ENCODE assay signal across 10 mouse cellular contexts in the genomic region with DNA sequence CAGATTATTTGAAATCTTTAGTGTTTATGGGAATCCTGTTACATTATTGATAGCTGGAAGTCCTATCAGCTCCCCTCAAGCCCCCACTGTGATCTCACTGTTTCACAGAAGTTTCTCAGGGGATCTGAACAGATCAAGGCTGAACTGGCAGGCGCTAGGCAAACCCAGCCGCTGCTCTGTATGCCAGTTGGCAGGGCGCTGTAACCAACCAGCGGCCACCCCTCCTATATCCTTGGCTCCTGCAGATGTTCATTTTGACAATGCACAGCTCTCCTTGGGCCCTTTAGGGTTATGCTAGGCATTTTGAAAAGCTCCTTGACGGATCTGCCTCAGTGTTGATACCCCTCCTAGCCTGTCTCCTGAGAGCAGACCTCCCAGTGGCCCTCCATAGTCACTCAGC.
DNase-seq lines count a peak whose midpoint lies in the region; ATAC-seq and TF ChIP-seq lines count a peak whose summit lies in the region.
"Had no signal": no experiment of that assay in that cellular context is flagged by ENCODE, and none has a peak within 500 bp of the region (broad histone marks: within the 10 kb centered on the region; RNA-seq: fewer than 3 reads in every experiment).

No protein-coding gene starts in this region.

- H3K36me3 ChIP-seq in forebrain, embryonic 10.5 days (replicated peaks), result no peaks in the 10 kb centered on the region
- no peaks in the 10 kb centered on the region for H3K36me3 ChIP-seq in forebrain, postnatal 0 days (ENCODE audit: insufficient read depth)
- no peaks in the 10 kb centered on the region for H3K36me3 ChIP-seq in kidney, embryonic 16.5 days (ENCODE audit: insufficient read depth, low read length)
- H3K36me3 ChIP-seq: stomach, embryonic 15.5 days had no signal

- no peak for DNase-seq in forebrain, embryonic 10.5 days (ENCODE audit: extremely low spot score, low spot score)
- no peak for DNase-seq in forebrain, postnatal 0 days
- no peak for DNase-seq in kidney, postnatal 14 days
- DNase-seq in adrenal gland, postnatal 10 days, result peak; percentile 61
- peak; percentile 32 for DNase-seq in kidney, postnatal 10 days
- DNase-seq in natural killer cell, adult 2 months (ENCODE audit: low spot score in 2 of 2), result no peak
- DNase-seq: liver had no signal

- no peaks in the 10 kb centered on the region for H3K27me3 ChIP-seq in forebrain, embryonic 10.5 days (ENCODE audit: poor library complexity, severe bottlenecking)
- no peaks in the 10 kb centered on the region for H3K27me3 ChIP-seq in forebrain, postnatal 0 days (ENCODE audit: insufficient read depth, low read length)
- no peaks in the 10 kb centered on the region for H3K27me3 ChIP-seq in kidney, embryonic 16.5 days (ENCODE audit: insufficient read depth, low read length)
- H3K27me3 ChIP-seq: stomach, embryonic 15.5 days had no signal

- no peak overlapping the region for H3K4me2 ChIP-seq in forebrain, postnatal 0 days (ENCODE audit: low read depth)
- H3K4me2 ChIP-seq in kidney, embryonic 16.5 days (replicated peaks; ENCODE audit: low read depth, low read length), result peak overlapping the region; percentile 29
- H3K4me2 ChIP-seq: stomach, embryonic 15.5 days had no signal

- 79% methylated on average over 5 of the region's 5 CpGs for WGBS in forebrain, embryonic 10.5 days
- WGBS in forebrain, postnatal 0 days, result 59% methylated on average over 5 of the region's 5 CpGs
- 78% methylated on average over 5 of the region's 5 CpGs for whole genome bisulfite sequencing in kidney, embryonic 16.5 days

- H3K27ac ChIP-seq in forebrain, embryonic 10.5 days, result peak overlapping the region; percentile 49; the same call in 1 of the 2 replicates
- H3K27ac ChIP-seq in forebrain, postnatal 0 days (ENCODE audit: low read depth, low read length), result no peak overlapping the region
- H3K27ac ChIP-seq in kidney, embryonic 16.5 days (ENCODE audit: low read length), result peak overlapping the region; percentile 24; the same call in 1 of the 2 replicates
- H3K27ac ChIP-seq: stomach, embryonic 15.5 days had no signal

- H3K4me1 ChIP-seq in forebrain, embryonic 10.5 days, result peaks cover 31% of the 10 kb centered on the region
- no peaks in the 10 kb centered on the region for H3K4me1 ChIP-seq in forebrain, postnatal 0 days (ENCODE audit: insufficient read depth)
- H3K4me1 ChIP-seq in kidney, embryonic 16.5 days (ENCODE audit: insufficient read depth, low read length), result peaks cover 5% of the 10 kb centered on the region; the same call in 1 of the 2 replicates

- no peak for TF ChIP-seq CTCF in forebrain, postnatal 0 days (IDR thresholded peaks at IDR 0.05; ENCODE audit: low read depth)

- peak overlapping the region; percentile 24; the same call in 1 of the 2 replicates for H3K4me3 ChIP-seq in forebrain, embryonic 10.5 days
- no peak overlapping the region for H3K4me3 ChIP-seq in forebrain, postnatal 0 days (ENCODE audit: low read depth, low read length)
- peak overlapping the region; percentile 28 for H3K4me3 ChIP-seq in kidney, embryonic 16.5 days (ENCODE audit: low read length)
- H3K4me3 ChIP-seq: stomach, embryonic 15.5 days had no signal

- no peak for ATAC-seq in forebrain, postnatal 0 days
- ATAC-seq in kidney, embryonic 16.5 days (ENCODE audit: low FRiP score, low TSS enrichment), result no peak
- ATAC-seq in megakaryocyte, adult 5-6 weeks (ENCODE audit: poor library complexity, severe bottlenecking), result no peak

- H3K9ac ChIP-seq in forebrain, postnatal 0 days, result no peak overlapping the region
- H3K9ac ChIP-seq in kidney, embryonic 16.5 days (replicated peaks; ENCODE audit: low read length), result peak overlapping the region; percentile 0
- H3K9ac ChIP-seq: stomach, embryonic 15.5 days had no signal

- no peaks in the 10 kb centered on the region for H3K9me3 ChIP-seq in forebrain, embryonic 10.5 days
- no peaks in the 10 kb centered on the region for H3K9me3 ChIP-seq in forebrain, postnatal 0 days (ENCODE audit: low read length)
- H3K9me3 ChIP-seq in kidney, embryonic 16.5 days (ENCODE audit: low read length), result no peaks in the 10 kb centered on the region
- H3K9me3 ChIP-seq: stomach, embryonic 15.5 days had no signal

Comparison
In these comparisons a context has a peak if more than half of its experiments do, and no peak if none do; other contexts are left out.
1. DNase-seq: peak in adrenal gland, postnatal 10 days (single experiment) and kidney, postnatal 10 days (single experiment); none in forebrain, embryonic 10.5 days (single experiment), forebrain, postnatal 0 days (single experiment), kidney, postnatal 14 days (single experiment) and natural killer cell, adult 2 months (0 of 2).